Mouse (Mus musculus) left cerebral cortex, adult 2 months (tissue): ENCODE data around the gene Map3k13. TPM values are rescaled to one million over a fixed set of nuclear protein-coding genes. Genes with fewer than 3 reads are reported as not detected.
"Not testable (repeated sequence)": the region's sequence is repeated elsewhere in the genome, so short reads cannot be mapped to it uniquely, and the experiment has no call there.

Experiments used
- DNase-seq, 2 experiments: peaks; one replicate each; pipeline ENCODE4 v3.0.0; 2021 to 2022; ENCODE audit warnings: low spot score in 2 of 2, mixed read lengths in 1 of 2; ENCODE audit errors: extremely low spot score in 1 of 2
- H3K27ac ChIP-seq: fragments of 200-600 bp; 2 replicates; pipeline ENCODE4 v1.8.1; 2022
- H3K4me3 ChIP-seq: fragments of 200-600 bp; 2 replicates; pipeline ENCODE4 v1.8.1; 2022
- CTCF ChIP-seq: fragments of 200-600 bp; IDR thresholded peaks from 2 replicates; pipeline ENCODE4 v1.8.1; 2022; ENCODE audit warnings: antibody characterized with exemption, mild to moderate bottlenecking, moderate library complexity
- intact Hi-C: fragments of 180-260 bp; cut with DNase I; formaldehyde crosslinking; loops from one replicate; pipeline ENCODE4 v1.15.1; 2025
- total RNA-seq, 2 experiments: library from RNA; stranded (reverse); gene quantifications; 2 replicates each; pipeline ENCODE4 v1.2.3; 2021

The Map3k13 gene
- total RNA-seq, 2 experiments from 2014 or later = 15.3 to 19.0 TPM

GRCm38 (mm10) chr16:21787516-21788353 lies 6.4 kb upstream of the Map3k13 start, which contains the start of gene Ehhadh:
Gene Ehhadh, minus strand, starts transcription at chr16:21787807.
- peak within 1 kb of the TSS; percentile 38 for H3K27ac ChIP-seq
- TF ChIP-seq CTCF = no peak; the same call in 1 of the 2 replicates
- intact Hi-C loops = no loop called here
- peak within 1 kb of the TSS; percentile 47 for H3K4me3 ChIP-seq
- peak; percentile 32 to 41 for DNase-seq

DNA sequence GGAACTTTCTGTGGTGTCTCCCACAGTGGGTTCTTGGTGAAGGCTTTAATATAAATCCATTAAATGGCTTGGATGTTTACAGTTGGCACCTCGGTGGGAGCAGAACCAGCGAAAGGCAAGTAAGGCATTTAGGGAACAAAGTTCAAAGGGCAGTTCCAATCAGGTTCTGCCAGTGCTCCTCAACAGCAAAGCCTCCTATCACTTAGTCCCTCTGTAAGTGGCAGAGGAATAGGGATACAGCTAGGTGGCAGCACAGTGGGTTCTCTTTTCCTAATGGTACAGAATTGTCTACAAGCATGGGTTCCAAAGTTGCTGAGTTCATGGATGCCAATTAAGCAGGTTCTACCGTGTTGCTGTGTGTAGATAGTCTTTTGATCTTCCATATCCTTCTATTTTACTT lies 5.6 kb upstream of the Map3k13 start:
- intact Hi-C loops = no loop called here
- H3K4me3 ChIP-seq = no peak overlapping the region
- H3K27ac ChIP-seq = no peak overlapping the region
- DNase-seq = no peak
- peak; percentile 37 for TF ChIP-seq CTCF

GRCm38 (mm10) chr16:21789180-21789579 lies 5.0 kb upstream of the Map3k13 start:
- TF ChIP-seq CTCF = no peak
- DNase-seq = no peak
- Histone ChIP-seq H3K27ac (no peak overlapping the region), H3K4me3 (no peak overlapping the region)
- intact Hi-C loops = no loop called here

- Histone ChIP-seq H3K4me3 (no peak overlapping the region), H3K27ac (no peak overlapping the region)
- TF ChIP-seq CTCF = no peak; the same call in 1 of the 2 replicates
- intact Hi-C loops = no loop called here
- DNase-seq = no peak
Observed at GRCm38 (mm10) chr16:21790469-21790868, 3.7 kb upstream of the Map3k13 start.

DNA sequence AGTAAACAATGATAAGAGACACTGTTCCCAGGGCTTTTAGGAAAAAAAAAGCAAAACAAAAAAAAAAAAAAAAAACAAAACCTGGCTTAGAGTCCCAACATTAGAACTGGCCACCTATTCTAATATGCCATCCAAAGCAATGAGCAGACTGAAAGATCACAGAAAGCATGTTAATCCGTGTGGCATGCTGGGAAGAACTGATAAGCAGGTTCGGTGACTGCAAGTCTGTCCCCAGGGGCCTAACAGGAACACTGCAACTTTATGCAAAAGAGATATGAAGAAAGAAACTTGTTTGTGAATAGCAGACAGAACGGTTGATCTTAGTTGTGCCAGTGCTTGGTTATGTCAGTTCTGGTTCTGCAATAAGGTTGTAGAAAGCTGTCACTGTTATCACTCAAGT lies 2.4 kb upstream of the Map3k13 start:
- Histone ChIP-seq H3K4me3 (no peak overlapping the region), H3K27ac (no peak overlapping the region)
- no peak for TF ChIP-seq CTCF
- DNase-seq = no peak
- intact Hi-C loops = no loop called here

DNA sequence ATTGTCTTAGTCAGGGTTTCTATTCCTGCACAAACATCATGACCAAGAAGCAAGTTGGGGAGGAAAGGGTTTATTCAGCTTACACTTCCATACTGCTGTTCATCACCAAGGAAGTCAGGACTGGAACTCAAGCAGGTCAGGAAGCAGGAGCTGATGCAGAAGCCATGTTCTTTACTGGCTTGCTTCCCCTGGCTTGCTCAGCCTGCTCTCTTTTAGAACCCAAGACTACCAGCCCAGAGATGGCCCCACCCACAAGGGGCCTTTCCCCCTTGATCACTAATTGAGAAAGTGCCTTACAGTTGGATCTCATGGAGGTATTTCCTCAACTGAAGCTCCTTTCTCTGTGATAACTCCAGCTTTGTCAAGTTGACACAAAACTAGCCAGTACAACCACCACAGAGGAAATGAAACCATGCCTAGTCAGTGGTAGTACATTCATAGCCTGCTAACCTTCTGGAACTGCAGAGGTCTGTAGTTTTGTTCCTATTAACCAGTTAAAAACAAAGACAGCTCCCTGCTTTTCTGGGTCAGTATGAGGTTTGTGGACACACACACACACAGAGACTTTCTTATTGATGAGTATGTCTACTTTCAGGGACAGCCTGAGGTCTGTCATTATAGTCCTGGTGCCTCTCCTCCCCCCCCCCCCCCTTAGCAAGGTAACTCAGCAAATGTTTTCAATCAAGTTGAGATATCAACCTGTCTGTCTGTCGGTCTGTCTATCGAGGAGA lies 901 bp upstream of the Map3k13 start:
- peak overlapping the region; percentile 95 for H3K27ac ChIP-seq
- intact Hi-C loops, DNase-seq: not testable (repeated sequence)
- peak overlapping the region; percentile 82; the same call in 1 of the 2 replicates for H3K4me3 ChIP-seq

GRCm38 (mm10) chr16:21794697-21795045 lies 525 bp downstream of the Map3k13 start:
- Histone ChIP-seq H3K27ac (peak overlapping the region; percentile 95), H3K4me3 (peak overlapping the region; percentile 82)
- intact Hi-C loops = no loop called here
- DNase-seq = no peak
- no peak for TF ChIP-seq CTCF

DNA sequence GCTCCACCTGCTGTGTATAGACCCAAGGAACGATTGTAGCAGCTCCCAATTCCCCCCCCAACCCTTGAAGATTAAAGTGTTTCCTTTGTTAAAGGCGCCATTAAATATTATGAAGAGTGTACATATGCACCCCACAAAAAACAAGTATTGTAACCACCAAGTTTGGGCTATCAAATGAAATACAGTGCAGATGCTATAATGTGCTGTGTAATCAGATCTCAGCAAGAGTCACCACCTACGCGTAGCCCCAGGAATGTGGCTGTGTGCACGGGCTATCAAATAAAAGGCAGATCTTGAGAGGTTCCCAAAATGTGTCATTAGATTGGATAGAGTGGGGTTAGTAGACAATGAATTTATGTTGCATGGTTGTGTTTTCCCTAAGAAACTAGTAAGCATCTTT lies 925 bp downstream of the Map3k13 start:
- H3K27ac ChIP-seq = no peak overlapping the region
- TF ChIP-seq CTCF = no peak
- H3K4me3 ChIP-seq = peak overlapping the region; percentile 82
- intact Hi-C loops = no loop called here
- no peak for DNase-seq

- intact Hi-C loops = no loop called here
- no peak for TF ChIP-seq CTCF
- H3K27ac ChIP-seq = no peak overlapping the region
- no peak for DNase-seq
- no peak overlapping the region for H3K4me3 ChIP-seq
Observed at GRCm38 (mm10) chr16:21804258-21804657, 10.1 kb downstream of the Map3k13 start.

GRCm38 (mm10) chr16:21806892-21807291 lies 12.7 kb downstream of the Map3k13 start:
- DNase-seq = no peak
- no peak overlapping the region for H3K27ac ChIP-seq
- no peak overlapping the region for H3K4me3 ChIP-seq
- no peak for TF ChIP-seq CTCF
- intact Hi-C loops = no loop called here

- intact Hi-C loops, H3K4me3 ChIP-seq, DNase-seq, H3K27ac ChIP-seq: not testable (repeated sequence)
Observed at GRCm38 (mm10) chr16:21807786-21808185, 13.6 kb downstream of the Map3k13 start.

DNA sequence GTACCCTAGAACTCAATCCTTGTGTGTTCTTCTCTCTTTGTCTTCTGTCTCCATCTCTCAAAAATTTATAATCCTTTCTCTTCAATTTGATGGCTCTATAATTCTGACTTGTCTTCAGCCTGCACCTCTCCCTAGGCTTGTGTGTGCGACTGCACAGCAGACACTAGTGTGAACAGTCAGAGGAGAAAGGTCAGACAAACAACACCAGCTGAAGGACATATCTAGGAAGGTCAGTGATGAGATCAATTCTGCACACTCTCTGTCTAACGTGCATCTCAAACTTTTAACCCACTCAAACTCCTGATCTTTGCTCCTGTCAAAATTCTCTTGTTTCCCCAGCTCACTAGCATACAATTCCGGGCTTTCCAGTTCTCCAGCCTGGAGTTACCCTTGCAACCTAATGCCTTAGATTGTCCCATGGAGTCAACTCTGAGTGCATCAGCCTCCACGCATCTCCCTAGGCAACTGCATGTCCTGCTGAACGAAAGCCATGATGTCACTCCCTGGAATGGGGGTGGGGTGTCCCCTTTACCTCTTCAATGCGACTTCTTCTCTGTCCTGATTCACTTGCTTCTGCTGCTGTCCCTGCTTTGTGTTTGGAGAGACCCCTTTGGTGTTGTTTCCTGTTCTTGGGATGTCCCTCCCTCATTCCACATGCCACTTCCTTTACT lies 19.2 kb downstream of the Map3k13 start:
- Histone ChIP-seq H3K4me3 (no peak overlapping the region), H3K27ac (no peak overlapping the region)
- DNase-seq = no peak
- TF ChIP-seq CTCF = no peak
- intact Hi-C loops = no loop called here
